Mouse (Mus musculus) erythroblast, adult 5-6 weeks (primary cell): Measurements from ENCODE around the gene Hist1h1t. TPM values are rescaled to one million over a fixed set of nuclear protein-coding genes. Genes with fewer than 3 reads are reported as not detected.
A peak's percentile ranks its signal among the peaks of the same experiment; 100 is the strongest.

Experiments
- ATAC-seq: replicated peaks from 2 replicates; pipeline ENCODE4 v1.8.0; 2016; ENCODE audit warnings: moderate number of reproducible peaks, mild to moderate bottlenecking, moderate TSS enrichment, inconsistent platforms; ENCODE audit not compliant: poor library complexity, low FRiP score, severe bottlenecking
- total RNA-seq, 2 experiments: library from RNA; stranded (forward) in 1 of 2; stranded (reverse) in 1 of 2; fragments of 150-400 nt in 1 of 2; fragments of 200-764, 138-1000 nt in 1 of 2; gene quantifications; 2 replicates each; pipeline versions ENCODE4 v1.2.3 to v1.2.4; 2015 to 2017; ENCODE audit warnings: low replicate concordance in 2 of 2

Hist1h1t gene
- not detected in 2 replicates for total RNA-seq (2015; ENCODE audit: low replicate concordance)
- total RNA-seq (2017; ENCODE audit: low replicate concordance) = 1.9 and 2.0 TPM in 2 replicates

DNA sequence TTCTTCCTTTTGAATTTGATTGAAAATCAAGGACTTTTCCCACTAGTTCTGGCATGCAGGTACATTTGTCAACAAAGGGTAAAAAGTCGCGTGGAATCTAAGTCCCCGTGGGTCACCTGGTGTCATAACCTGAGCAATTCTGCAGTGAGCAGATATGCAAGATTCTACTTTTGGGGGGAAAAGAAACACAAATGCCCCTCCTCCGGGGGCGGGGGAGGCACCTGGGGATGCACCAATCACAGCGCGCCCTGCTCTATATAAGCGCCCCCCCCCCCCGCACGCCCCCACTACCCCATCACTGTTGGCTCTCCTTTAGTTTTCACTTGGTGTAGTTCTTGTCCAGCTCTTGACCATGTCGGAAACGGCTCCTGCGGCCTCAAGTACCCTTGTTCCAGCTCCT lies at the start of gene Hist1h1t:
TSS of gene Hist1h1t (plus strand) at position 301 of the 400 bp plus-strand sequence.
- ATAC-seq = no peak

DNA sequence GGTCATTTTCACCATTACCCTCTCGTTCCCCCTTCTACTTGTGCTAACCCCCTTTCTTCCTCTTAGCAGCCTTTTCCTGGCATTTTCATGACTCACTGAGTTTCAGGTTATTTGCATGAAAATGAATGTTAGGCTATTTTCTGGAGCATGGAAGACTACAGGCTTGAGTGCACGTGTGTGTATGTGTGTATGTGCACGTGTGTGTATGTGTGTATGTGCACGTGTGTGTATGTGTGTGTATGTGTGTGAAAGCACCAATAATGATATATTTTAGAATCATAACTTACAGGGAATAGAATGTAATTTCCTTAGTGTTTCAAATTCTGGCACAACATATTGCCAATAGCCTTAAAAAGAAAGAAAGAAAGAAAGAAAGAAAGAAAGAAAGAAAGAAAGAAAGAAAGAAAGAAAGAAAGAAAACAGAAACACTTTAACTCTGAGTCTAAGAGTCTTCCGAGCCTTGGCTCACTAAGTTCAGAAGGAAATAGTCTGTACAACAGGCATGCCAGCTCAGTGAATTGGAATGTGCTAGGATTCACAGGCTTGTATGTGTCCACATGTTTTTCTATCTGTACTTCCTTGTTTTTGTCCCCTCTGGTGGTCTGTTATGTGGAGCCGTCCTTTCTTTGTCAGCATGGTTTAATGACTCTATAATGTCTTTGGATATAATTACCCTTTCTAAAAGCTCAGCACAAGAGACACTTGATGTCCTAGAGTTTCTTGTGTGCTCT lies 35.8 kb upstream of the Hist1h1t start:
- ATAC-seq = no peak

DNA sequence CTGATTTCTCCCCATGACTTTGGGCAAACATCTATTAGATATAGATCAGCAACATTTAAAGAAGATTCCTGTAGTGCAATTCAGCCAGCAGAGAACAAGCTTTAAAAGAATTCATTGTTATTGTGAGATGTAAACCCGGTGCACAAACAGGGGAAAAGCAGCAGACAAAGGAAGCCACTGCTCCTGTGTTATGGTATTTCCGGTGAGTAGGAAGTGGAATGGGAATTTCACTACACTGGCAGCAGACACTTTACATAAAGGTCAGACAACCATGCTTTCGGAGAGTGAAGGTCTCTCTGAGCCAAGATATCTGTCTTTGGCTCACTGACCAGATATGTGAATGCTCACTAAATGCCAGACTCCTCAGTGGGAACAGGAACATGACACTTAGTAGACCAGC lies 33.1 kb upstream of the Hist1h1t start:
- ATAC-seq = no peak

DNA sequence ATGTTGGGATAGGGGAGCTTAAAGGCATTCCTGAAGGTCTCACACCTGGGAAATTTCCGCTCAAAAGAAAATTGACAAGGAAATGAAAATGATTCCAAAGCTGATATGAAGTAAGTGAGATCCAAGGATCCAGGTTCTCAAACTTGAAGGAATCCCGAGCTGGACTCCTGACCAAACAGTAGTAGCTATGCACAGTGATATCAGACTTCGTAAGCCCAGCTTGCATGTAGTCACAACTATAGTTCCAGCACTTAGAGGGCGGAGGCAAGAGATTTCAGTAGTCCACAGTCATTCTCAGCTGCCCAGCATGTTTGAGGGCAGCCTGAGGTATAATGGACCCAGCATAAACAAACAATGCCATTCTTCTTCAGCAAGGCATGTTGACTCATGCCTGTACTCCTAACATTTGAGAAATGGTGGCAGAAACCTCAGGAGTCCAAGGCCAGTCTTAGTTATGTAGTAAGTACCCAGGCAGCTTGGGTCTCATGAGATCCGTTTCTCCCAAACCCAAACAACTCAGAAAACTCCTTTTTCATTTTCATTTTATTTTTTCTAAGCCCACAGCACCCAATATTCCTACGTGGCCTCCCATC lies 13.5 kb upstream of the Hist1h1t start:
- no peak for ATAC-seq

DNA sequence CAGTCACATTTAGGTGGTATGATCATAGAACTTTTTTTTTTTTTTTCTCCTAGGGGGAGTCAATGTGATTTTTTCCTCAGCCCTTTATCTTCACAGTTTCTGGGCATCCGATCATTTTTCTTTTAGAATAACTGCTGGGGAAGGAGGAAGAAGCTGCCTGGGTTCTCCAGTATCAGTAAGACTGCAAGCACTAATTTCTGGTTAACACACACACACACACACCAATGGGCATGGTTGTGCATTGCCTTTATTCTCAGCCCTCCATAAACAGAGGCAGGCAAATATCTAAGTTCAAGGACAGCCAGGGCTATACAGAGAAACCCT lies 13.0 kb upstream of the Hist1h1t start:
- ATAC-seq = no peak

DNA sequence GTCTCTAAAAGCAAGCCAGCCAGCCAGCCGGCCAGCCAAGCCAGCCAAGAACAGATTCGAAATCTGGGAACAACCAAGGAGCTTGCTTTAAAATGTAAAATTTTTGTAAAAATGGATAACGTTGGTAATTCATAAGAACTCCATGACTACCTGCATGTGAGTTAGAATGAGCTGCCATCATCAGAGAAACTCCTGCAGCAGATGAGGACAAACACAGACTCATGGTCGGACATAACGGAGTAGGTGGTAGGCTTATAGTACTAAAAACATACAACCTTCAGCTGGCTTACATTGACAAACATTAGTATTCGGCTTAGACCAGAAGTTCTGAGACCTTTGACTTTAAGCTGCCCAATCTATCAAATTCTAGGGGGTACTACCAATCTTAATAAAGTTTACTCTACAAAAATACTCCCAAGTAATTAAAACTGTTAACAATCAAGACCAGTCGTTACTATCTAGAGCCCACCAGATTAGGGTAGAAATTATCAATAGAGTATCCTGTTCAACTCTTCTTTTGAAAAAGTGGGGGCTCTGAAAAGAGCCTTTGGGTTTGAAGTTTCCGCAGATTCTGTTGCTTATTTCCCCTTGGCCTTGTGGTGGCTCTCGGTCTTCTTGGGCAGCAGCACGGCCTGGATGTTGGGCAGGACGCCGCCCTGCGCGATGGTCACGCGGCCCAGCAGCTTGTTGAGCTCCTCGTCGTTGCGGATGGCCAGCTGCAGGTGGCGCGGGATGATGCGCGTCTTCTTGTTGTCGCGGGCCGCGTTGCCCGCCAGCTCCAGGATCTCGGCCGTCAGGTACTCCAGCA lies 12.5 kb upstream of the Hist1h1t start:
- 0 out of 2 replicates have a peak, but pooled peaks have one; percentile 19 for ATAC-seq

DNA sequence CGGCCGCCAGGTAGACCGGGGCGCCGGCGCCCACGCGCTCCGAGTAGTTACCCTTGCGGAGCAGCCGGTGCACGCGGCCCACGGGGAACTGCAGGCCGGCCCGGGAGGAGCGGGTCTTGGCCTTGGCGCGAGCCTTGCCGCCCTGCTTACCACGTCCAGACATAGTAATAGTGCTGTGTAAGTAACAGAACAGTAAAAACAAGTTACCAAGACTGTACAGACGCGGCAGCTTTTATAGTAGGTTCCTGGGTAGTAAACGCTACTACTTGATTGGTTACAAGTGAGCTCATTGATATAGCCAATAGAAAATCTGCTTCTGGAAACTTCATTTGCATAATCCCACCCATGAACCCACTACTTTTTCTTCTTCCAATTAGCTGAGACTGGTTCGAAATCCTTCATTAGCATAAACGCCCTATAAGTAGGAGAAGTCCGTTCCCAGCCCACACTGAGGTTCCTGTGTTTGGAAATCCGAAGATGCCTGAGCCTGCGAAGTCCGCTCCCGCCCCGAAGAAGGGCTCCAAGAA lies 11.8 kb upstream of the Hist1h1t start, which contains the start of the genes Hist1h2ac and Hist1h2bc:
TSS of gene Hist1h2ac (minus strand) at position 194 of the 527 bp plus-strand sequence.
TSS of gene Hist1h2bc (plus strand) at position 445 of the 527 bp plus-strand sequence.
- ATAC-seq = peak; percentile 87

DNA sequence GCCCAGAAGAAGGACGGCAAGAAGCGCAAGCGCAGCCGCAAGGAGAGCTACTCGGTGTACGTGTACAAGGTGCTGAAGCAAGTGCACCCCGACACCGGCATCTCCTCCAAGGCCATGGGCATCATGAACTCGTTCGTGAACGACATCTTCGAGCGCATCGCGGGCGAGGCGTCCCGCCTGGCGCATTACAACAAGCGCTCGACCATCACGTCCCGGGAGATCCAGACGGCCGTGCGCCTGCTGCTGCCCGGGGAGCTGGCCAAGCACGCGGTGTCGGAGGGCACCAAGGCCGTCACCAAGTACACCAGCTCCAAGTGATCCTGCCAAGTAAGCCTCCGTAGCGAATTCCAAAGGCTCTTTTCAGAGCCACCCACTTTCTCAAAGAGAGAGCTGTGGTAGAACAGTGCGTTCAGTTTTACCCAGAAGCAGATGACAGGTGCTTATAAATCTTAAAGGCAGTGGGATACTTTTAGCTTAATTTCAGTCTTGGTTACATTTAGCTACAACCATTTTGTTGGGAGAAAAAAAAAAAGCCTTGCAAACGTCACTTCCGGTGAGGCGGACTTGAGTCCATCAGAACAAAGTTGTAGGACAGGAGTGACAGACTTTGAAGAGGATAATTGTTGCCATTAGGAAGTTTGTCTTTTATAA lies 11.2 kb upstream of the Hist1h1t start:
- peak; percentile 65 for ATAC-seq

DNA sequence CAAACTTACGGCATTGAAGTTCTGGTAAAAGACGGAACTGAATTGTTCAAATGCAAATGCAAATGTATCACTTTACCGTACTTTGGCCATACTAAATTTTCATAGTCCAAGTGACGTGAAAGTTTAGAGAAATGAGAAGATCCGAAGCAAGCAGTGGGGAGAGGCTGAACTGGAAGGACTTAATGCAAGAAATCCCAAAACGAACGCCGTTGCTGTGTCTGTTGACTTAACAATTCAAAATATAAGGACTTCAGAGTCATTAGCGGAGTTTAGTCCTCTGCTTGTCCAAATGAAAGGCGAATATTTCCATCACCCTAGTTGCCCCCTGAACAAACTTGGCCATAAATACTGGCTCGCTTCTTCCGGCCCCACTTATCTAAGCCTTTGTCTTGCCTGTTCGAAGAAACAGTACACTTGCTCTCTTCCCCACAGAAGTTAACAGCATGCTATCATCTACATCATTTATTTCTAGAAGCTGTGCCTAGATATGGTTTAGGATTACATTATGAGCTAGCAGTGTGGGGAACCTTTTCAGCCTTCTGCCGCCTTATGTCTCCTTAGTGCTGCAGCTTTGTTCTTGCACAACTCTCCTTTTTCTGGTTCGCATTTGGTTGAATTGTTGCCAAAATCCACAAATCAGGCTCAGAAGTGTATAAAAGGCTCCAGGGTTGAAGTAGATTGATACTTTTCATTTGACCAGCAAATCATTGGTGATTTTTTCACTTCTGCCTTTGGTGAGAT lies 10.3 kb upstream of the Hist1h1t start:
- peak; percentile 14 for ATAC-seq

DNA sequence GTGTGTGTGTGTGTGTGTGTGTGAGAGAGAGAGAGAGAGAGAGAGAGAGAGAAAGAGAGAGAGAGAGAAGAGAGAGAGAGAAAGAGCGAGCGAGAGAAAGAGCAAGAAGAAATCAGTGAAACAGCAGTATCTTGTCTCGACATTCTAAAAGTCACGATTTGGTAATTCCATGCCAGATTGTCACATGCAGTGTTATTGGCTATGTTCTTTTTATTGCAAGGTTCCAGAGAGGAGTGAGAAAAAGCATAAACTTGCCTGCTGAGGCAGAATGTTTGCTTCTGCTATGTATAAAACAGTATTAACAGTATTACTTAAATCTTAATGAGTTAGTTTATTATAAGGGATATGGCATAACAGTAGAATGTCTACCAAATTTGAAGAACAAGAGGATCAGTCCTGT lies 9.6 kb upstream of the Hist1h1t start:
- ATAC-seq = no peak

DNA sequence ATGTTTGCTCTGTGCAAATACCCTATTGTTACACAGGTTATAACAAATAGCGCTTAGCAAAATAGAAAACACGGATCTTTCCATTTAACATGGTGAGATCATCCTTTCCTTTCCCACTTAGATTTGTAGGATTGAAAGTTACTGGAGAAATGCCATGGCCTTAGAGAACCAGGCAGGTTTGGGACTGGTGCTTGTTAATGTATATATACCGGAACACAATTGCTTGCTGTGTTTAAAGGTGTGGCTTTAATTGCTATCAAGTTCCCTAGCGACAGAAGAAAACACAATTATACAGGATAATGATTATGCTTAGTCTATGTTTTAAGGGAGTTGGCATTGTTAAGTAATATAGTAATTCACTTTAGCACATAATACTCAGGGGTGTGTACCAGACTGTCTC lies 8.4 kb upstream of the Hist1h1t start:
- no peak for ATAC-seq

DNA sequence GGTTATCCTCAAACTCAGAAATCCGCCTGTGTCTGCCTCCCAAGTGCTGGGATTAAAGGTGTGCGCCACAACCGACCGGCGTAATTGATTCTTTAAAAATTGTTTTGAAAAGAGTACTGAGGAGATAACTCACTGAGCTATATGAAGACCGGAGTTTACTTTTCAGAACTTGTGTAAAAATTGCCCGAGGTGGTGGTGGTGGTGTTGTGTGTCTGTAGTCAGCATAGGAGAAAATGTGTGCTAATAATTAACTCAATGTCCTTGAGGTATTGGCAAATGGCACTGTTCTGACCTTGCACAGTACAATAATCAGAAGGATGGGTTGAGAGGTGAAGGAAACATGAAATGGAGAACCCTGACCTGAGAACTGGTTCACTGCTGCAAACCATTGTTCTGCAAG lies 7.7 kb upstream of the Hist1h1t start:
- no peak for ATAC-seq

DNA sequence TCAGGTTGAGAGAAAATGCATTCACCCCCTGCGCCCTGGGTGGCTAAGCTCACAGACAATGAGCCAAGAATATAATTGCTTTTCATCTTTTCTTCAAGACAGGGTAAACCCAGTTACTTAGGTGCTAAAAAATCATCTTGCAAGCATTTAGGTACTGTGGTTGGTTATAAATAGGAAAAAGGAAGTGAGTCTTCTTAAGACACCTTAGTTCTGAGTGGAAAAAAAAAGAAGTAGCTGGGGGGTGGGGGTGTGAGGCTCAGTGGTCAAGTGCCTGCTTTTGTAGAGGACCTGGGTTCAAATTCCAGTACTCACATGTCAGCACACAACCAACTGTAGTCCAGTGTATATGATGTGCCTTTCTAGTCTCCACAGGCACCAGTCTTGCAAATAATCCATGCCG lies 6.7 kb upstream of the Hist1h1t start:
- no peak for ATAC-seq

DNA sequence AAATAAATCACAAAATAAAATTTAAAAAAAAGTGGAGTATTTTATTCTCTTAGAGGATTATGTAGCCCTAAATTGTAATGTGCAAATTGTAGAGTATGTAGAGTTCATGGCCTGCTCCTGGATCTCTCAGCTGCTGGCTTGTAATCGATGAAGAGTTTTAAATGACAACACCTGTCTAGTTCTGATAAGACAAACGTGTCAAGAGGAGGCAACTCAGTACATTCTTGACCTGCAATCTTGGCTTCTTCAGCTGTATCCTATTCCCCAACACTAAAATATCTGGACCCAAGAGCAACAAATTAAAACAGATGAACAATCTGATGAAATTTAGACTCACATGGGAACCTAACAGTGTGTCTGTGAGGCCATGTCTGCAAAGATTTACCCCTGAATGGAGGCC lies 6.2 kb upstream of the Hist1h1t start:
- ATAC-seq = no peak

DNA sequence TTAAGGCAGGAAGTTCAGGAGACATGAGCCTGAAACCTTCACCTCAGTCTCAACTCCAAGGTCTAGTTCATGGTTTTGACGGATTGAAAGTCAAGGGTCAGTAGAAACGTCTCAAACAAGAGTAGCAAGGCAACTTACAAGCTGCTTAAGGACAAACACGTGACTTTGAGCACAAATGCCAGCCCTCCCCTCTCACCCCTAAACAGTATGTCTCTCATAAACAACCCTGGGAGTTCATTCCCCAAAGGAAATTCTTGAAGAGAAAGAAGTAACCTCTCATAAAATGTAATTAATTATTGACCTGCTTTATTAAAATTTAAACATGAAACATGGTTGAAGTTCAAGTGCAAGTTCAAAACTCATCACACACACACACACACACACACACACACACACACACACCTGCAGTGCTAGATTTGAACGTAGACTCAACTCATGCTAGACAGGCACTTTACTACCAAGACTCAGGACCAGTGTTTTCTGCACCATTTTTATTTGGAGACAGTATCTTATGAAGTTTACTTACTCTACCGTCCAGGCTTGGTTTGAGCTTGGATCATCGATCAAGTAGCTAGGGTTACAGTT lies 1.7 kb upstream of the Hist1h1t start:
- ATAC-seq = no peak

DNA sequence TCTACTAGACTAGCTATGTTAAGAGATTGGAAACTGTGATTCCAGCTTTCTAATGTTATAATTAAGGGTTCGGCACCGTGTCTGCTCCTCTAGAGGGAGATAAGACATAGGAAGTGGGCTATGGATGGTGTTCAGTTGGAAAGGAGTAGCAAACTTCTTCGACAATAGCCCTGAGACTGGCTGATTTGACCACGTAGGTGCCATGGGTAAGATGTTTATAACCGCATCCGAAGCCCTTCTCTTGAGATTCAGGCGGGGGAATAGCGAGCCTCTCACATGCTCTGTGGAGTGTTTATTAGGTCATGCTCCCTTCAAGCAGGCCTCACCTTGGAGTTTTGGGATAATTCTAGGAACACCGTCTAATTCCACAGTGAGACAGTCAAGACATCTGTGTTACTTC lies 658 bp upstream of the Hist1h1t start:
- no peak for ATAC-seq

DNA sequence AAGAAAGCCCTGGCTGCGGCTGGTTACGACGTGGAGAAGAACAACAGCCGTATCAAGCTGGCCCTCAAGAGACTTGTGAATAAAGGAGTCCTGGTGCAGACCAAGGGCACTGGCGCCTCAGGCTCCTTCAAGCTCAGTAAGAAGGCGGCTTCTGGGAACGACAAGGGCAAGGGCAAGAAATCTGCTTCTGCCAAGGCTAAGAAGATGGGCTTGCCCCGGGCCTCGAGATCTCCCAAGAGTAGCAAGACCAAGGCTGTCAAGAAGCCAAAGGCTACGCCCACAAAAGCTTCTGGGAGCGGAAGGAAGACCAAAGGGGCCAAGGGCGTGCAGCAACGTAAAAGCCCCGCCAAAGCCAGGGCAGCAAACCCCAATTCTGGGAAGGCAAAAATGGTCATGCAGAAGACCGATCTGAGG lies 454 bp downstream of the Hist1h1t start:
- ATAC-seq = 0 out of 2 replicates have a peak, but pooled peaks have one; percentile 23

DNA sequence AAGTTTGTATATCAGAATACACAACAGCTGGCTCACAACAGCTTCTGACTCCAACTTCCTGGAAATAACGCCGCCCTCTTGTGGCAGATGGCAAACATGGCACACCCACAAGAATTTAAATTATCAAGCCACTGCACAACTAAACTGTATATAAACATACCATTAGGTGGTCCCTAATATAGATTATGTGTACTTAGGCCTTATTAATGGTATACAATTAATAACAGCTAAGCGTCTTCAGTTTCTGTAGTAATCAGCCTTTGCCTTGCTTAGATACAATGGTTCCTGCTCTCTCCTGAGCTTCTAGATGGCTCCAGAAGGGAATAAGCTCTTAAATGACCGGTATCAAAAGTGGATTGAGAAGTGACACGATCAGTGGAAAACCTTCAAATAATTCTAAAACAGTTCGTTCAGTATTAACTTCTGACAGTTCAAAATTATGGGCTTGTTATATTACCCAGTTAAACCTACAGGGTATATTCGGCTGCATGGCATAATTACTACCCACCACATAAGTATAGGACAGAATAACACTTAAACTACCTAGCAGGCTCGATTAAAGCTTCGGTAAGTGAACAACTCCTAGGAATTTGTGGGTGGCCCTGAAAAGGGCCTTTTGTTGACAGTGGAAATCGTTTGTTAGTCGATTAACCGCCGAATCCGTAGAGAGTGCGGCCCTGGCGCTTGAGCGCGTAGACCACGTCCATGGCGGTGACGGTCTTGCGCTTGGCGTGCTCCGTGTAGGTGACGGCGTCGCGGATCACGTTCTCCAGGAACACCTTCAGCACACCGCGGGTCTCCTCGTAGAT lies 2.1 kb downstream of the Hist1h1t start:
- ATAC-seq = peak; percentile 71
